Mouse (Mus musculus): ENCODE data around the gene Casc1.
"Not testable (repeated sequence)": the region's sequence is repeated elsewhere in the genome, so short reads cannot be mapped to it uniquely, and the experiment has no call there.

Gene Casc1

GRCm38 (mm10) chr6:145136831-145137230, 74.0 kb downstream of the Casc1 start:
- no peak for DNase-seq (ENCODE audit: low read depth)

GRCm38 (mm10) chr6:145135804-145136203, 75.0 kb downstream of the Casc1 start:
- DNase-seq (ENCODE audit: low read depth) = peak; percentile 74

- no peak for DNase-seq (ENCODE audit: low read depth)
These were observed 75.5 kb downstream of the Casc1 start for GRCm38 (mm10) chr6:145135295-145135694.

GRCm38 (mm10) chr6:145132969-145133368, 77.8 kb downstream of the Casc1 start:
- DNase-seq (ENCODE audit: low read depth) = not testable (repeated sequence)

GRCm38 (mm10) chr6:145131991-145132390, 78.8 kb downstream of the Casc1 start:
- DNase-seq (ENCODE audit: low read depth) = no peak

- peak; percentile 38 for DNase-seq (ENCODE audit: low read depth)
These were observed 81.2 kb downstream of the Casc1 start for GRCm38 (mm10) chr6:145129563-145129962.

- DNase-seq (ENCODE audit: low read depth) = peak; percentile 30
These were observed 83.2 kb downstream of the Casc1 start for GRCm38 (mm10) chr6:145127652-145128051.

GRCm38 (mm10) chr6:145125591-145126113, 85.2 kb downstream of the Casc1 start:
- DNase-seq (ENCODE audit: low read depth) = no peak
